Mouse (Mus musculus) CH12.LX (cell line): ENCODE data around the gene Slc25a11. TPM values are rescaled to one million over a fixed set of nuclear protein-coding genes. Genes with fewer than 3 reads are reported as not detected.

ENCODE experiments used
- DNase-seq: peaks from one replicate; pipeline ENCODE4 v3.0.0-alpha.2; 2013; ENCODE audit errors: extremely low read depth
- H3K27ac ChIP-seq: 2 replicates; pipeline ENCODE4 v1.5.1; 2012; ENCODE audit warnings: low read depth, mild to moderate bottlenecking, control low read depth, moderate library complexity; ENCODE audit not compliant: insufficient read depth
- H3K27me3 ChIP-seq: replicated peaks from 2 replicates; pipeline ENCODE3; 2012; ENCODE audit warnings: inconsistent platforms
- H3K36me3 ChIP-seq, 2 experiments: replicated peaks in 1 of 2; 2 replicates each; pipeline versions ENCODE3 to v1.6.1; 2012; ENCODE audit warnings: inconsistent platforms in 1 of 2, low read length in 1 of 2, mild to moderate bottlenecking in 1 of 2, mixed read lengths in 1 of 2, moderate library complexity in 1 of 2; ENCODE audit not compliant: control insufficient read depth in 1 of 2, insufficient read depth in 1 of 2
- H3K4me1 ChIP-seq, 2 experiments: 2 replicates each; pipeline ENCODE4 v1.6.1; 2012; ENCODE audit warnings: inconsistent platforms in 1 of 2, moderate library complexity in 1 of 2; ENCODE audit not compliant: insufficient read depth in 2 of 2, control insufficient read depth in 1 of 2
- H3K4me2 ChIP-seq: 2 replicates; pipeline ENCODE4 v1.6.1; 2012; ENCODE audit warnings: low read depth, mild to moderate bottlenecking, control low read depth; ENCODE audit not compliant: poor library complexity, insufficient read depth, severe bottlenecking
- H3K4me3 ChIP-seq, 3 experiments: fragments of 150-350 bp in 1 of 3; sonication (generic) in 1 of 3; replicated peaks in 1 of 3; 2 replicates each; pipeline versions ENCODE3 to v1.5.1; 2011 to 2012; ENCODE audit warnings: low read depth in 2 of 3, low read length in 2 of 3, mild to moderate bottlenecking in 2 of 3, moderate library complexity in 2 of 3, control low read depth in 1 of 3, improper control_type of control experiment in 1 of 3, inconsistent platforms in 1 of 3, mixed read lengths in 1 of 3; ENCODE audit not compliant: poor library complexity in 1 of 3
- H3K79me2 ChIP-seq: replicated peaks from 2 replicates; pipeline ENCODE4 v1.6.1; 2012; ENCODE audit warnings: mild to moderate bottlenecking, moderate library complexity; ENCODE audit not compliant: control insufficient read depth, poor library complexity, insufficient read depth, severe bottlenecking; ENCODE audit errors: extremely low read depth
- H3K9ac ChIP-seq: 2 replicates; pipeline ENCODE4 v1.6.1; 2012; ENCODE audit warnings: low read depth, mild to moderate bottlenecking, control low read depth, moderate library complexity; ENCODE audit not compliant: insufficient read depth
- H3K9me3 ChIP-seq: replicated peaks from 2 replicates; pipeline ENCODE3; 2012; ENCODE audit warnings: low read length, inconsistent platforms, mixed read lengths
- BHLHE40 ChIP-seq: IDR thresholded peaks from 2 replicates; pipeline ENCODE4 v1.6.1; 2011; ENCODE audit warnings: mild to moderate bottlenecking, low read depth, low read length, improper control_type of control experiment
- CHD2 ChIP-seq: IDR thresholded peaks from 2 replicates; pipeline ENCODE4 v1.6.1; 2011; ENCODE audit warnings: low read length, improper control_type of control experiment
- ELF1 ChIP-seq: IDR thresholded peaks from 2 replicates; pipeline ENCODE4 v1.6.1; 2014; ENCODE audit warnings: low read depth, mild to moderate bottlenecking, inconsistent platforms, low read length, improper control_type of control experiment
- EP300 ChIP-seq: IDR thresholded peaks from 2 replicates; pipeline ENCODE4 v1.6.1; 2011; ENCODE audit warnings: low read length, improper control_type of control experiment
- ETS1 ChIP-seq: conservative IDR thresholded peaks from 2 replicates; pipeline ENCODE4 v1.6.1; 2012; ENCODE audit warnings: low read depth, mild to moderate bottlenecking, inconsistent platforms, low read length, improper control_type of control experiment, moderate library complexity
- GABPA ChIP-seq: IDR thresholded peaks from 2 replicates; pipeline ENCODE4 v1.6.1; 2012; ENCODE audit warnings: low read depth, low read length, improper control_type of control experiment, inconsistent platforms; ENCODE audit not compliant: insufficient replicate concordance
- IRF4 ChIP-seq: IDR thresholded peaks from 2 replicates; pipeline ENCODE4 v1.6.1; 2014; ENCODE audit warnings: low read depth, mild to moderate bottlenecking, inconsistent platforms, low read length, improper control_type of control experiment
- KAT2A ChIP-seq: IDR thresholded peaks from 2 replicates; pipeline ENCODE4 v1.6.1; 2012; ENCODE audit warnings: low read length, improper control_type of control experiment, inconsistent platforms; ENCODE audit not compliant: insufficient replicate concordance
- MAFK ChIP-seq: IDR thresholded peaks from 2 replicates; pipeline ENCODE4 v1.6.1; 2011; ENCODE audit warnings: low read length, improper control_type of control experiment; ENCODE audit not compliant: insufficient replicate concordance
- MAX ChIP-seq: IDR thresholded peaks from 2 replicates; pipeline ENCODE4 v1.6.1; 2011; ENCODE audit warnings: low read length, improper control_type of control experiment
- MEF2A ChIP-seq: IDR thresholded peaks from 2 replicates; pipeline ENCODE4 v1.6.1; 2014; ENCODE audit warnings: low read depth, mild to moderate bottlenecking, inconsistent platforms, low read length, improper control_type of control experiment, borderline replicate concordance
- MXI1 ChIP-seq: IDR thresholded peaks from 2 replicates; pipeline ENCODE4 v1.6.1; 2011; ENCODE audit warnings: mild to moderate bottlenecking, low read depth, low read length, improper control_type of control experiment
- TBP ChIP-seq: conservative IDR thresholded peaks from 2 replicates; pipeline ENCODE4 v1.6.1; 2011; ENCODE audit warnings: low read depth, low read length, improper control_type of control experiment
- TCF12 ChIP-seq: IDR thresholded peaks from 2 replicates; pipeline ENCODE4 v1.6.1; 2014; ENCODE audit warnings: low read depth, mild to moderate bottlenecking, inconsistent platforms, low read length, improper control_type of control experiment
- UBTF ChIP-seq: IDR thresholded peaks from 2 replicates; pipeline ENCODE4 v1.6.1; 2012; ENCODE audit warnings: low read depth, mild to moderate bottlenecking, inconsistent platforms, low read length, improper control_type of control experiment, moderate library complexity
- USF2 ChIP-seq: conservative IDR thresholded peaks from 2 replicates; pipeline ENCODE4 v1.6.1; 2011; ENCODE audit warnings: low read depth, low read length, improper control_type of control experiment
- ZC3H11A ChIP-seq: IDR thresholded peaks from 2 replicates; pipeline ENCODE4 v1.6.1; 2012; ENCODE audit warnings: low read depth, mild to moderate bottlenecking, inconsistent platforms, low read length, improper control_type of control experiment
- ZKSCAN1 ChIP-seq: IDR thresholded peaks from 2 replicates; pipeline ENCODE4 v1.6.1; 2012; ENCODE audit warnings: low read depth, inconsistent platforms, low read length, improper control_type of control experiment, borderline replicate concordance
- dilution Hi-C: fragments of 300-500 bp; cut with MboI; formaldehyde crosslinking; loops from 2 replicates; pipeline ENCODE4 v1.14.3; 2020; ENCODE audit warnings: low sequenced_read_pairs; ENCODE audit not compliant: extremely low pct_unique_long_range_greater_than_20kb, extremely low pct_ligation_motif_present
- in situ Hi-C: fragments of 300-500 bp; cut with MboI; formaldehyde crosslinking; loops from 3 replicates; pipeline ENCODE4 v1.14.3; 2019; ENCODE audit warnings: low sequenced_read_pairs, low pct_ligation_motif_present, low pct_unique_long_range_greater_than_20kb, mixed read lengths
- polyA plus RNA-seq: library from polyadenylated mRNA; unstranded; fragments of >175 nt; gene quantifications from 2 replicates; pipeline ENCODE4 v1.2.1, GENCODE M21; 2012; ENCODE audit warnings: low read depth; ENCODE audit not compliant: insufficient read length
- total RNA-seq, 2 experiments: library from RNA; depleted of rRNA; stranded (reverse); fragments of 300-350 nt in 1 of 2; fragments of >200 nt in 1 of 2; gene quantifications; 2 replicates each; pipeline ENCODE4 v1.2.3; 2012 to 2014

Gene Slc25a11
- total and polyA plus RNA-seq, 3 experiments = 99.0 to 135 (median 132) TPM

GRCm38 (mm10) chr11:70595638-70596037, 51.6 kb downstream of the Slc25a11 start (continued):
- TF ChIP-seq MEF2A (peak; percentile 43; the same call in 1 of the 2 replicates), KAT2A (no peak), MAX (peak; percentile 33; the same call in 1 of the 2 replicates), ELF1 (peak; percentile 53; the same call in 1 of the 2 replicates), TCF12 (no peak; the same call in 1 of the 2 replicates), MXI1 (no peak; the same call in 1 of the 2 replicates), USF2 (0 out of 2 replicates have a peak, but pooled peaks have one; percentile 13), TBP (no peak; the same call in 1 of the 2 replicates), BHLHE40 (peak; percentile 53), GABPA (no peak), IRF4 (peak; percentile 58; the same call in 1 of the 2 replicates), UBTF (no peak), ZKSCAN1 (no peak)
- TF ChIP-seq, all 38 proteins: peak for 12

DNA sequence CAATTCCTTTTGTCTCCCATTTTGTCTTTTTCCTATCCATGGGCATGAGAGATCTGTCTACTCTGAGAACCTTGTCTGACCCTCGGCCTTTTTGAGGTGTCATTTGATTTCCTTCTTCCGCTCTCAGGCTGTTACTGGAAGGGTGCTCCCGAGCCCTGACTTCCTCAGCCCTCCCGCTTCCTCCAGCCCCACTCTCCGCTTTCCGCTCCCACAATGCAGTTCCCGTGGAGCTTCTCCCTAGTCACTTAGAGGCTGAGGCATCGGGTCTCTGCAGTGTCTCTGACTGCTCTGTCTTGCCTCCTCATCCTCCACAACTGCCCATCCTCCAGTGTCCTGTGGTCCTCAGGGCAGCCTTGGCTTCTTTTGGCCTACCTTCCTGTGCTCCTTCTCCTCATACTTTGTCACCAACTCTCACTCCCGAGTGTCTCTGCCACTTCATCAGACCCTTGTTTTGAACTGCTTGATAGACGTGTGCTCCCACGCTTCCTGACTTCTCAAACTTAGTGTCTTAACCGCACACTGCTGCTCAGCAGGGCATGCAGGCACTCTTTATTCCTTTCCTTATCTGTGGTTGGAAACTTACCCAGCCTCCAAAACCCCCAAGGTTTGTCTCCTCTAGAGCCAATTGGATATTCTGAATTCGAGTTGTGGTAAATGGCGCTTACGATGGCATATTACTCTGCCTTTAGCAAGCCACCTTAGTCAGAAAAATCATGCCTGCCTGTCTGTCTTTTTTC, 52.9 kb downstream of the Slc25a11 start:
- H3K4me1 ChIP-seq = peaks cover 44 to 96% of the 10 kb centered on the region in 2 experiments
- H3K27me3 ChIP-seq = no peaks in the 10 kb centered on the region
- no peak overlapping the region for H3K9ac ChIP-seq
- H3K36me3 ChIP-seq = peaks cover 11 to 43% of the 10 kb centered on the region in 2 experiments
- peak overlapping the region; percentile 53; the same call in 1 of the 2 replicates for H3K4me2 ChIP-seq
- dilution Hi-C loops = no loop called here
- peak; percentile 79 for DNase-seq
- H3K27ac ChIP-seq = peak overlapping the region; percentile 71
- in situ Hi-C loops = no loop called here
- peaks cover 3% of the 10 kb centered on the region; the same call in 1 of the 2 replicates for H3K79me2 ChIP-seq
- no peaks in the 10 kb centered on the region for H3K9me3 ChIP-seq
- H3K4me3 ChIP-seq = peak overlapping the region; percentile 1 to 32 (median 4)
- TF ChIP-seq ZKSCAN1 (no peak), TCF12 (0 out of 2 replicates have a peak, but pooled peaks have one; percentile 35), ELF1 (no peak), ZC3H11A (no peak), ETS1 (peak; percentile 76), MAX (peak; percentile 72), CHD2 (0 out of 2 replicates have a peak, but pooled peaks have one; percentile 51), MAFK (peak; percentile 52; the same call in 1 of the 2 replicates), EP300 (peak; percentile 81), IRF4 (0 out of 2 replicates have a peak, but pooled peaks have one; percentile 45), BHLHE40 (peak; percentile 76)

Other genes starting within 250 kb of the Slc25a11 start
Only the 20 nearest of the 25 such genes appear.
- 0.04 and 0.08 TPM in 2 replicates for gene Cxcl16, start 187.5 kb downstream of the Slc25a11 start, total RNA-seq (2012; rRNA removed)
- not detected in 2 replicates for gene Cxcl16, start 187.5 kb downstream of the Slc25a11 start, total RNA-seq (2014; rRNA removed)
- gene Cxcl16, start 187.5 kb downstream of the Slc25a11 start, polyA plus RNA-seq = 0.56 and 0.59 TPM in 2 replicates
- 3.6 and 5.5 TPM in 2 replicates for gene Tm4sf5, start 142.2 kb downstream of the Slc25a11 start, total RNA-seq (2012; rRNA removed)
- gene Tm4sf5, start 142.2 kb downstream of the Slc25a11 start, total RNA-seq (2014; rRNA removed) = 8.8 and 11.7 TPM in 2 replicates
- 24.5 and 32.5 TPM in 2 replicates for gene Tm4sf5, start 142.2 kb downstream of the Slc25a11 start, polyA plus RNA-seq
- gene Vmo1, start 132.9 kb downstream of the Slc25a11 start, total RNA-seq (2012; rRNA removed) = 0.21 TPM in 1 of 2 replicates, not detected in the other
- gene Vmo1, start 132.9 kb downstream of the Slc25a11 start, total RNA-seq (2014; rRNA removed) = 0.70 TPM in 1 of 2 replicates, not detected in the other
- 0.36 and 0.63 TPM in 2 replicates for gene Vmo1, start 132.9 kb downstream of the Slc25a11 start, polyA plus RNA-seq
- not detected in 2 replicates for gene Gltpd2, start 128.3 kb downstream of the Slc25a11 start, total RNA-seq (2012; rRNA removed)
- gene Gltpd2, start 128.3 kb downstream of the Slc25a11 start, total RNA-seq (2014; rRNA removed) = not detected in 2 replicates
- 0.19 TPM in 1 of 2 replicates, not detected in the other for gene Gltpd2, start 128.3 kb downstream of the Slc25a11 start, polyA plus RNA-seq
- gene Psmb6, start 122.1 kb downstream of the Slc25a11 start, total RNA-seq (2012; rRNA removed) = 921 and 922 TPM in 2 replicates
- gene Psmb6, start 122.1 kb downstream of the Slc25a11 start, total RNA-seq (2014; rRNA removed) = 749 and 831 TPM in 2 replicates
- 779 and 831 TPM in 2 replicates for gene Psmb6, start 122.1 kb downstream of the Slc25a11 start, polyA plus RNA-seq
- gene Gm40193, start 114.5 kb downstream of the Slc25a11 start, total RNA-seq (2012; rRNA removed) = not detected in 2 replicates
- gene Gm40193, start 114.5 kb downstream of the Slc25a11 start, total RNA-seq (2014; rRNA removed) = not detected in 2 replicates
- gene Gm40193, start 114.5 kb downstream of the Slc25a11 start, polyA plus RNA-seq = not detected in 2 replicates
- gene Pld2, start 107.4 kb downstream of the Slc25a11 start, total RNA-seq (2012; rRNA removed) = 4.0 and 4.8 TPM in 2 replicates
- 3.1 and 3.4 TPM in 2 replicates for gene Pld2, start 107.4 kb downstream of the Slc25a11 start, total RNA-seq (2014; rRNA removed)
- 6.6 and 6.7 TPM in 2 replicates for gene Pld2, start 107.4 kb downstream of the Slc25a11 start, polyA plus RNA-seq
- 24.3 and 31.2 TPM in 2 replicates for gene Mink1, start 84.6 kb downstream of the Slc25a11 start, total RNA-seq (2012; rRNA removed)
- gene Mink1, start 84.6 kb downstream of the Slc25a11 start, total RNA-seq (2014; rRNA removed) = 11.6 and 15.0 TPM in 2 replicates
- gene Mink1, start 84.6 kb downstream of the Slc25a11 start, polyA plus RNA-seq = 79.8 and 82.8 TPM in 2 replicates
- 0.17 TPM in 1 of 2 replicates, not detected in the other for gene 4930544D05Rik, start 31.6 kb downstream of the Slc25a11 start, total RNA-seq (2012; rRNA removed)
- not detected in 2 replicates for gene 4930544D05Rik, start 31.6 kb downstream of the Slc25a11 start, total RNA-seq (2014; rRNA removed)
- not detected in 2 replicates for gene 4930544D05Rik, start 31.6 kb downstream of the Slc25a11 start, polyA plus RNA-seq
- not detected in 2 replicates for gene Chrne, start 28.3 kb downstream of the Slc25a11 start, total RNA-seq (2012; rRNA removed)
- not detected in 2 replicates for gene Chrne, start 28.3 kb downstream of the Slc25a11 start, total RNA-seq (2014; rRNA removed)
- not detected in 2 replicates for gene Chrne, start 28.3 kb downstream of the Slc25a11 start, polyA plus RNA-seq
- 0.25 TPM in 2 replicates for gene Gp1ba, start 8.4 kb downstream of the Slc25a11 start, total RNA-seq (2012; rRNA removed)
- not detected in 2 replicates for gene Gp1ba, start 8.4 kb downstream of the Slc25a11 start, total RNA-seq (2014; rRNA removed)
- gene Gp1ba, start 8.4 kb downstream of the Slc25a11 start, polyA plus RNA-seq = 0.84 and 1.1 TPM in 2 replicates
- gene Rnf167, start 244 bp downstream of the Slc25a11 start, total RNA-seq (2012; rRNA removed) = 23.5 and 24.0 TPM in 2 replicates
- 24.1 and 25.5 TPM in 2 replicates for gene Rnf167, start 244 bp downstream of the Slc25a11 start, total RNA-seq (2014; rRNA removed)
- gene Rnf167, start 244 bp downstream of the Slc25a11 start, polyA plus RNA-seq = 28.0 and 31.7 TPM in 2 replicates
- 1,045 and 1,143 TPM in 2 replicates for gene Pfn1, start 7.2 kb upstream of the Slc25a11 start, total RNA-seq (2012; rRNA removed)
- gene Pfn1, start 7.2 kb upstream of the Slc25a11 start, total RNA-seq (2014; rRNA removed) = 799 and 844 TPM in 2 replicates
- gene Pfn1, start 7.2 kb upstream of the Slc25a11 start, polyA plus RNA-seq = 2,575 and 2,624 TPM in 2 replicates
- gene Eno3, start 9.7 kb upstream of the Slc25a11 start, total RNA-seq (2012; rRNA removed) = 11.0 and 11.2 TPM in 2 replicates
- 22.9 and 23.0 TPM in 2 replicates for gene Eno3, start 9.7 kb upstream of the Slc25a11 start, total RNA-seq (2014; rRNA removed)
- gene Eno3, start 9.7 kb upstream of the Slc25a11 start, polyA plus RNA-seq = 26.4 and 27.5 TPM in 2 replicates
- 96.3 and 105 TPM in 2 replicates for gene Spag7, start 21.9 kb upstream of the Slc25a11 start, total RNA-seq (2012; rRNA removed)
- 86.9 and 93.5 TPM in 2 replicates for gene Spag7, start 21.9 kb upstream of the Slc25a11 start, total RNA-seq (2014; rRNA removed)
- 120 and 161 TPM in 2 replicates for gene Spag7, start 21.9 kb upstream of the Slc25a11 start, polyA plus RNA-seq
- 4.0 and 4.9 TPM in 2 replicates for gene Camta2, start 40.6 kb upstream of the Slc25a11 start, total RNA-seq (2012; rRNA removed)
- 0.70 and 1.0 TPM in 2 replicates for gene Camta2, start 40.6 kb upstream of the Slc25a11 start, total RNA-seq (2014; rRNA removed)
- gene Camta2, start 40.6 kb upstream of the Slc25a11 start, polyA plus RNA-seq = 13.3 and 17.0 TPM in 2 replicates
- gene Inca1, start 52.7 kb upstream of the Slc25a11 start, total RNA-seq (2012; rRNA removed) = 1.3 and 1.7 TPM in 2 replicates
- gene Inca1, start 52.7 kb upstream of the Slc25a11 start, total RNA-seq (2014; rRNA removed) = 1.9 and 3.4 TPM in 2 replicates
- 3.8 and 4.4 TPM in 2 replicates for gene Inca1, start 52.7 kb upstream of the Slc25a11 start, polyA plus RNA-seq
- 36.9 and 38.0 TPM in 2 replicates for gene Kif1c, start 53.1 kb upstream of the Slc25a11 start, total RNA-seq (2012; rRNA removed)
- gene Kif1c, start 53.1 kb upstream of the Slc25a11 start, total RNA-seq (2014; rRNA removed) = 11.0 and 11.6 TPM in 2 replicates
- 31.7 and 32.3 TPM in 2 replicates for gene Kif1c, start 53.1 kb upstream of the Slc25a11 start, polyA plus RNA-seq
- 3.1 and 3.5 TPM in 2 replicates for gene Zfp3, start 116.7 kb upstream of the Slc25a11 start, total RNA-seq (2012; rRNA removed)
- 1.7 and 1.9 TPM in 2 replicates for gene Zfp3, start 116.7 kb upstream of the Slc25a11 start, total RNA-seq (2014; rRNA removed)
- 2.0 and 2.5 TPM in 2 replicates for gene Zfp3, start 116.7 kb upstream of the Slc25a11 start, polyA plus RNA-seq
- gene Scimp, start 165.1 kb upstream of the Slc25a11 start, total RNA-seq (2012; rRNA removed) = 0.17 and 0.30 TPM in 2 replicates
- 0.21 and 1.2 TPM in 2 replicates for gene Scimp, start 165.1 kb upstream of the Slc25a11 start, total RNA-seq (2014; rRNA removed)
- gene Scimp, start 165.1 kb upstream of the Slc25a11 start, polyA plus RNA-seq = 0.53 and 0.79 TPM in 2 replicates